In genomic region chr11:87763511-87763987, GRCm38 (mm10) we compare ENCODE assay signal across 8 mouse cellular contexts. TPM values are rescaled to one million over a fixed set of nuclear protein-coding genes. Genes with fewer than 3 reads are reported as not detected.
DNase-seq lines count a peak whose midpoint lies in the region; ATAC-seq lines count a peak whose summit lies in the region.

No protein-coding gene starts in this region.

- H3K27me3 ChIP-seq in hindbrain, embryonic 12.5 days = peaks cover 70% of the 10 kb centered on the region
- peaks cover 96% of the 10 kb centered on the region for H3K27me3 ChIP-seq in midbrain, embryonic 10.5 days (ENCODE audit: low read depth, poor library complexity, severe bottlenecking)

- H3K4me2 ChIP-seq in hindbrain, embryonic 12.5 days (replicated peaks) = peak overlapping the region; percentile 97

- peak overlapping the region; percentile 83 for H3K27ac ChIP-seq in hindbrain, embryonic 12.5 days
- H3K27ac ChIP-seq in midbrain, embryonic 10.5 days (replicated peaks) = peak overlapping the region; percentile 89

- H3K4me3 ChIP-seq in hindbrain, embryonic 12.5 days = peak overlapping the region; percentile 71
- H3K4me3 ChIP-seq in midbrain, embryonic 10.5 days = peak overlapping the region; percentile 78

- peak; percentile 71 for ATAC-seq in hindbrain, embryonic 12.5 days (ENCODE audit: low FRiP score)

- peaks cover 45% of the 10 kb centered on the region for H3K4me1 ChIP-seq in hindbrain, embryonic 12.5 days
- H3K4me1 ChIP-seq in midbrain, embryonic 10.5 days = peaks cover 48% of the 10 kb centered on the region

- H3K36me3 ChIP-seq in hindbrain, embryonic 12.5 days = peaks cover 5% of the 10 kb centered on the region; the same call in 1 of the 2 replicates
- no peaks in the 10 kb centered on the region for H3K36me3 ChIP-seq in midbrain, embryonic 10.5 days

- H3K9ac ChIP-seq in hindbrain, embryonic 12.5 days = peak overlapping the region; percentile 85

- intact Hi-C loops in gastrocnemius, postnatal 36 days (cut with DNase I) = no loop called here

- DNase-seq in thymus, postnatal 0 days (ENCODE audit: low spot score) = peak; percentile 19
- DNase-seq in thymus, postnatal 36 days = no peak
- peak; percentile 89 for DNase-seq in cerebellum, postnatal 10 days
- DNase-seq in layer of hippocampus, postnatal 25 days (ENCODE audit: extremely low spot score in 1 of 2, low spot score in 1 of 2) = peak; percentile 51 to 58
- peak; percentile 67 for DNase-seq in midbrain, embryonic 10.5 days (ENCODE audit: low spot score)
- DNase-seq in telencephalon, adult 2 months (ENCODE audit: low read depth, low spot score) = peak; percentile 86
- no peak for DNase-seq in gastrocnemius, postnatal 36 days

- H3K9me3 ChIP-seq in hindbrain, embryonic 12.5 days (replicated peaks) = no peaks in the 10 kb centered on the region
- H3K9me3 ChIP-seq in midbrain, embryonic 10.5 days (replicated peaks) = no peaks in the 10 kb centered on the region

- 1% methylated on average over 17 of the region's 17 CpGs for WGBS in hindbrain, embryonic 12.5 days
- 1% methylated on average over 17 of the region's 17 CpGs for WGBS in midbrain, embryonic 10.5 days

RNA-seq across cellular contexts. Expression of gene Tspoap1, which starts 3.2 kb away (rescaled TPM):
- 2.6 and 4.0 TPM in 2 replicates for polyA plus RNA-seq in thymus, postnatal 0 days (2015; fragmentation: Nextera tagmentation; extraction: Ambion mirVana)
- 30.5 and 32.7 TPM in 2 replicates for polyA plus RNA-seq in hindbrain, embryonic 12.5 days (2016; fragmentation: Nextera tagmentation; extraction: Ambion mirVana)
- total RNA-seq in layer of hippocampus, postnatal 25 days (2021) = 100 to 1,000 TPM; 128 to 163 TPM
- polyA plus RNA-seq in midbrain, embryonic 10.5 days (2016; fragmentation: Nextera tagmentation; extraction: Ambion mirVana) = 8.2 and 14.7 TPM in 2 replicates
- under 1 TPM in 1 of 2 experiments, not detected in 1; 0.13 TPM for total RNA-seq in gastrocnemius, postnatal 36 days (2021)

RNA-seq across cellular contexts. Expression of gene Supt4a, which starts 26.2 kb away (rescaled TPM):
- polyA plus RNA-seq in thymus, postnatal 0 days (2015; fragmentation: Nextera tagmentation; extraction: Ambion mirVana) = 425 and 454 TPM in 2 replicates
- polyA plus RNA-seq in hindbrain, embryonic 12.5 days (2016; fragmentation: Nextera tagmentation; extraction: Ambion mirVana) = 129 and 141 TPM in 2 replicates
- total RNA-seq in layer of hippocampus, postnatal 25 days (2021) = 10 to 100 TPM; 65.7 to 81.0 TPM
- 157 and 171 TPM in 2 replicates for polyA plus RNA-seq in midbrain, embryonic 10.5 days (2016; fragmentation: Nextera tagmentation; extraction: Ambion mirVana)
- 10 to 100 TPM; 26.8 to 37.6 TPM for total RNA-seq in gastrocnemius, postnatal 36 days (2021)

RNA-seq across cellular contexts. Expression of gene Mpo, which starts 29.8 kb away (rescaled TPM):
- polyA plus RNA-seq in thymus, postnatal 0 days (2015; fragmentation: Nextera tagmentation; extraction: Ambion mirVana) = 5.0 and 6.2 TPM in 2 replicates
- 1.7 and 2.3 TPM in 2 replicates for polyA plus RNA-seq in hindbrain, embryonic 12.5 days (2016; fragmentation: Nextera tagmentation; extraction: Ambion mirVana)
- total RNA-seq in layer of hippocampus, postnatal 25 days (2021) = under 1 TPM; 0.14 to 0.17 TPM
- polyA plus RNA-seq in midbrain, embryonic 10.5 days (2016; fragmentation: Nextera tagmentation; extraction: Ambion mirVana) = 2.5 and 2.7 TPM in 2 replicates
- total RNA-seq in gastrocnemius, postnatal 36 days (2021) = not detected

Comparison
In these comparisons a context has a peak if more than half of its experiments do, and no peak if none do; other contexts are left out.
1. DNase-seq: peak in thymus, postnatal 0 days (single experiment), cerebellum, postnatal 10 days (2 of 2), layer of hippocampus, postnatal 25 days (2 of 2), midbrain, embryonic 10.5 days (single experiment) and telencephalon, adult 2 months (single experiment); none in thymus, postnatal 36 days (0 of 2) and gastrocnemius, postnatal 36 days (0 of 2).